Mouse (Mus musculus) liver, embryonic 14.5 days (tissue): ENCODE measurements around the gene Gm49373.

Experiments used
- CTCF ChIP-seq: IDR thresholded peaks from 2 replicates; pipeline ENCODE4 v1.5.1; 2016; ENCODE audit warnings: antibody characterized with exemption, low read depth, control low read depth
- EP300 ChIP-seq: IDR thresholded peaks from 2 replicates; pipeline ENCODE4 v1.6.1; 2016; ENCODE audit warnings: antibody characterized with exemption, low read depth

- no peak for TF ChIP-seq CTCF
- no peak for TF ChIP-seq EP300
Measured at GRCm38 (mm10) chr9:21121483-21121882, 48.6 kb upstream of the Gm49373 start.
